Mouse (Mus musculus) forebrain, embryonic 13.5 days (tissue): Measurements from ENCODE around the gene B3galt4. TPM values are rescaled to one million over a fixed set of nuclear protein-coding genes. Genes with fewer than 3 reads are reported as not detected.
"Not testable (repeated sequence)": the region's sequence is repeated elsewhere in the genome, so short reads cannot be mapped to it uniquely, and the experiment has no call there.

Source experiments
- ATAC-seq: fragments of 200-750 bp; cut with Nextera tagmentation; 2 replicates; pipeline ENCODE4 v1.8.0; 2017
- H3K27ac ChIP-seq: fragments of 300-500 bp; sonication (generic); 2 replicates; pipeline ENCODE4 v1.5.1; 2015; ENCODE audit warnings: inconsistent platforms, mild to moderate bottlenecking, moderate library complexity
- H3K27me3 ChIP-seq: fragments of 300-500 bp; sonication (generic); 2 replicates; pipeline ENCODE4 v1.6.1; 2015; ENCODE audit warnings: mild to moderate bottlenecking, inconsistent platforms
- H3K36me3 ChIP-seq: fragments of 300-500 bp; sonication (generic); 2 replicates; pipeline ENCODE4 v1.6.1; 2015; ENCODE audit warnings: mild to moderate bottlenecking, inconsistent platforms; ENCODE audit not compliant: poor library complexity, severe bottlenecking
- H3K4me1 ChIP-seq: fragments of 300-500 bp; sonication (generic); 2 replicates; pipeline ENCODE4 v1.6.1; 2015; ENCODE audit warnings: inconsistent platforms
- H3K4me2 ChIP-seq: fragments of 300-500 bp; sonication (generic); 2 replicates; pipeline ENCODE4 v1.6.1; 2015; ENCODE audit warnings: inconsistent platforms, mild to moderate bottlenecking, moderate library complexity
- H3K4me3 ChIP-seq: fragments of 300-500 bp; sonication (generic); 2 replicates; pipeline ENCODE4 v1.5.1; 2015; ENCODE audit warnings: mild to moderate bottlenecking, inconsistent platforms
- H3K9ac ChIP-seq: fragments of 300-500 bp; sonication (generic); 2 replicates; pipeline ENCODE4 v1.6.1; 2015; ENCODE audit warnings: mild to moderate bottlenecking, inconsistent platforms
- H3K9me3 ChIP-seq: fragments of 300-500 bp; sonication (generic); replicated peaks from 2 replicates; pipeline ENCODE4 v1.6.1; 2016; ENCODE audit warnings: inconsistent platforms
- WGBS: fragments of 180-500 bp; shearing (Covaris S2); methylation state at CpG from one replicate; pipeline ENCODE4 v1.1.7; 2015; 5-methylcytosine and 5-hydroxymethylcytosine counted together
- polyA plus RNA-seq: library from polyadenylated mRNA; unstranded; fragments of >200 nt; fragmentation: Nextera tagmentation; extraction: Ambion mirVana; gene quantifications from 2 replicates; pipeline ENCODE4 v1.2.1, GENCODE M21; 2015

Gene B3galt4
- polyA plus RNA-seq, 1 experiment from 2014 or later: 7.3 TPM

GRCm38 (mm10) chr17:33981192-33981909, 30.1 kb upstream of the B3galt4 start:
- H3K4me2 ChIP-seq: peak overlapping the region; percentile 65
- H3K9me3 ChIP-seq, H3K36me3 ChIP-seq: not testable (repeated sequence)
- WGBS: under 1% methylated on average over 27 of the region's 27 CpGs
- H3K9ac ChIP-seq: peak overlapping the region; percentile 75
- peaks cover 45% of the 10 kb centered on the region for H3K27me3 ChIP-seq
- H3K4me3 ChIP-seq: peak overlapping the region; percentile 55
- H3K27ac ChIP-seq: peak overlapping the region; percentile 94
- ATAC-seq: peak; percentile 96
- peaks cover 24% of the 10 kb centered on the region for H3K4me1 ChIP-seq

- Histone ChIP-seq H3K36me3 (no peaks in the 10 kb centered on the region), H3K9me3 (no peaks in the 10 kb centered on the region), H3K27me3 (peaks cover 54% of the 10 kb centered on the region), H3K9ac (no peak overlapping the region), H3K4me1 (peaks cover 24% of the 10 kb centered on the region), H3K4me3 (peak overlapping the region; percentile 55), H3K4me2 (peak overlapping the region; percentile 65), H3K27ac (no peak overlapping the region)
- ATAC-seq: no peak
- 78% methylated on average over 19 of the region's 19 CpGs for WGBS
These were observed 29.1 kb upstream of the B3galt4 start for GRCm38 (mm10) chr17:33980181-33981035.

- H3K4me2 ChIP-seq: no peak overlapping the region
- H3K9me3 ChIP-seq: no peaks in the 10 kb centered on the region
- peaks cover 55% of the 10 kb centered on the region for H3K27me3 ChIP-seq
- no peaks in the 10 kb centered on the region for H3K36me3 ChIP-seq
- peaks cover 24% of the 10 kb centered on the region for H3K4me1 ChIP-seq
- no peak overlapping the region for H3K27ac ChIP-seq
- no peak for ATAC-seq
- H3K4me3 ChIP-seq: no peak overlapping the region
- WGBS: 76% methylated on average over 6 of the region's 6 CpGs
- no peak overlapping the region for H3K9ac ChIP-seq
These were observed 28.3 kb upstream of the B3galt4 start for GRCm38 (mm10) chr17:33979512-33980050.

- Histone ChIP-seq H3K27me3 (peaks cover 58% of the 10 kb centered on the region), H3K9ac (peak overlapping the region; percentile 45; the same call in 1 of the 2 replicates)
These were observed 27.3 kb upstream of the B3galt4 start for GRCm38 (mm10) chr17:33978631-33979031.

GRCm38 (mm10) chr17:33977861-33978557, 26.7 kb upstream of the B3galt4 start:
- Histone ChIP-seq H3K4me3 (peak overlapping the region; percentile 31), H3K27ac (no peak overlapping the region), H3K36me3 (no peaks in the 10 kb centered on the region), H3K9me3 (no peaks in the 10 kb centered on the region), H3K27me3 (peaks cover 61% of the 10 kb centered on the region), H3K4me2 (peak overlapping the region; percentile 58), H3K4me1 (peaks cover 24% of the 10 kb centered on the region), H3K9ac (peak overlapping the region; percentile 45)
- WGBS: 2% methylated on average over 57 of the region's 57 CpGs
- no peak for ATAC-seq

More at GRCm38 (mm10) chr17:33978631-33979031, 27.3 kb upstream of the B3galt4 start:
- no peaks in the 10 kb centered on the region for H3K9me3 ChIP-seq
- WGBS: 0% methylated on average over 17 of the region's 17 CpGs
- no peak for ATAC-seq
- H3K27ac ChIP-seq: no peak overlapping the region
- peak overlapping the region; percentile 31 for H3K4me3 ChIP-seq
- H3K4me2 ChIP-seq: peak overlapping the region; percentile 58
- H3K36me3 ChIP-seq: no peaks in the 10 kb centered on the region
- H3K4me1 ChIP-seq: peaks cover 24% of the 10 kb centered on the region

- WGBS: 68% methylated on average over 3 of the region's 3 CpGs
These were observed 22.3 kb upstream of the B3galt4 start for GRCm38 (mm10) chr17:33973572-33973971.

DNA sequence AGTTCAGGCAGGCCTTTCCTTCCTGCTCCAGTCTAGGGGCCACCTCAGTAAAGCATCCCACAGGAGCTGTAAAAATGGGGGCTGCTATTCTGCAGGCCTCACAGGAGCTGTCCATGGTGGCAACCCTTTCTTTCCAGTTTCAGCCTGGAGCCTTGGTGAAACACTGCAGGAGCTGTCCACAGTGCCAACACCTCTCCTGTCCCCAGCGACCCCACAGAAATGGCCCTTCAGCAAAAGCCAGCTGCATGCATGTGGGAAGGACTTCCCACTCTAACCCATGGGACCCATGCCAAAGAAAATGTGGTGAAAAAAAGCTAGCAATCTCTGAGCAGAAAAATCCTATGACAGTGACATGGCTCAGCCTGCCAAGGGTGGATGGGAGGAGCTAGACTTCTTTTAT, 21.4 kb upstream of the B3galt4 start:
- H3K27me3 ChIP-seq: peaks cover 40% of the 10 kb centered on the region
- no peak overlapping the region for H3K4me2 ChIP-seq
- H3K27ac ChIP-seq: no peak overlapping the region
- WGBS: 24% methylated on average over 1 of the region's 1 CpGs
- no peak for ATAC-seq
- peak overlapping the region; percentile 21; the same call in 1 of the 2 replicates for H3K9ac ChIP-seq
- H3K4me3 ChIP-seq: no peak overlapping the region
- H3K4me1 ChIP-seq: no peaks in the 10 kb centered on the region
- H3K9me3 ChIP-seq: no peaks in the 10 kb centered on the region; the same call in 1 of the 2 replicates
- H3K36me3 ChIP-seq: no peaks in the 10 kb centered on the region

More at GRCm38 (mm10) chr17:33973572-33973971, 22.3 kb upstream of the B3galt4 start:
- peaks cover 8% of the 10 kb centered on the region for H3K4me1 ChIP-seq
- H3K9me3 ChIP-seq: no peaks in the 10 kb centered on the region; the same call in 1 of the 2 replicates
- no peak overlapping the region for H3K4me3 ChIP-seq
- H3K27me3 ChIP-seq: peaks cover 48% of the 10 kb centered on the region
- H3K36me3 ChIP-seq: no peaks in the 10 kb centered on the region
- no peak overlapping the region for H3K4me2 ChIP-seq
- no peak overlapping the region for H3K27ac ChIP-seq
- ATAC-seq: no peak
- H3K9ac ChIP-seq: no peak overlapping the region

DNA sequence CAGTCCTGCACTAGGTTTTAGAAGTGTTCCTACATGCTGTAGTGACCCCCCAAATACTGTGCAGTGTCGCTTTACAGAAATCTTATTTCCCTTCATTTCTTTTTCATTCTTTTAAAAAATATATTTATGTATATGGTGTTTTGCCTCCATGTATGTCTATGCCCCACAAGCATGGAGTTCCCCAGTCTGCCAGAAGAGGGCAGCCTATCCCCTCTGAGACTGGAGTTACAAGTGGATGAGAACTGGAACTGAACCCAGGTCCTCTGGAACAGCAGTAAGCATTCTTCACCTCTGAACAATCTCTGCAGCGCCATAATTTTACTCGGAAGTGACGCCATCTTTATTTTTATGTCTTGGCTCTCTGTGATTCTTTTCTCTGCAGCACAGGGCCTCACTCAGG, 18.1 kb upstream of the B3galt4 start:
- no peaks in the 10 kb centered on the region; the same call in 1 of the 2 replicates for H3K9me3 ChIP-seq
- H3K9ac ChIP-seq: no peak overlapping the region
- peaks cover 15% of the 10 kb centered on the region for H3K27me3 ChIP-seq
- no peak for ATAC-seq
- H3K27ac ChIP-seq: no peak overlapping the region
- no peaks in the 10 kb centered on the region for H3K4me1 ChIP-seq
- H3K36me3 ChIP-seq: peaks cover 17% of the 10 kb centered on the region
- H3K4me3 ChIP-seq: no peak overlapping the region
- no peak overlapping the region for H3K4me2 ChIP-seq
- 79% methylated on average over 4 of the region's 4 CpGs for WGBS

- ATAC-seq: peak; percentile 48
- Histone ChIP-seq H3K9ac (no peak overlapping the region), H3K9me3 (no peaks in the 10 kb centered on the region; the same call in 1 of the 2 replicates), H3K4me3 (no peak overlapping the region), H3K27ac (no peak overlapping the region), H3K4me1 (no peaks in the 10 kb centered on the region), H3K27me3 (peaks cover 13% of the 10 kb centered on the region; the same call in 1 of the 2 replicates), H3K4me2 (no peak overlapping the region), H3K36me3 (peaks cover 19% of the 10 kb centered on the region)
- 32% methylated on average over 5 of the region's 5 CpGs for WGBS
These were observed 17.6 kb upstream of the B3galt4 start for GRCm38 (mm10) chr17:33968927-33969326.

DNA sequence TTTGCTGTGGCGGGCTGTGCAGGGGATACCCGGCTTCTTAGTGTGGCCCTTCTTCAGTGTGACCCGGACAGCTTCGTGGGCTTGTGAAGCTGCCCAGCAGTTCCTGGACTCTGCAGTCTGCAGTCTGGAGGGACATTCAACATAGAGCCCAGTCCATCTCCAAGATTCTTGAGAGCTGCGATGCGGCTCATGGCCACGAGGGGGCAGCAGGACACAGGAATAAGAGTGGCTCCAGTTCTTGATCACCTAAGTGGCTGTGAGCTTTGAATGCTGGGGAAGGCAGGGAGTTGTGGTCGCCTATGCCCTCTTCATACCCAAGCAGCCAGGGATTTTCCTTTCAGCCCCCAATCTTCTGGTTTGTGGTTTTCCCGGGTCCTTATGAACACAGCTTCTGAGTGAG, 17.2 kb upstream of the B3galt4 start:
- no peak overlapping the region for H3K27ac ChIP-seq
- WGBS: 6% methylated on average over 9 of the region's 9 CpGs
- ATAC-seq: peak; percentile 80

DNA sequence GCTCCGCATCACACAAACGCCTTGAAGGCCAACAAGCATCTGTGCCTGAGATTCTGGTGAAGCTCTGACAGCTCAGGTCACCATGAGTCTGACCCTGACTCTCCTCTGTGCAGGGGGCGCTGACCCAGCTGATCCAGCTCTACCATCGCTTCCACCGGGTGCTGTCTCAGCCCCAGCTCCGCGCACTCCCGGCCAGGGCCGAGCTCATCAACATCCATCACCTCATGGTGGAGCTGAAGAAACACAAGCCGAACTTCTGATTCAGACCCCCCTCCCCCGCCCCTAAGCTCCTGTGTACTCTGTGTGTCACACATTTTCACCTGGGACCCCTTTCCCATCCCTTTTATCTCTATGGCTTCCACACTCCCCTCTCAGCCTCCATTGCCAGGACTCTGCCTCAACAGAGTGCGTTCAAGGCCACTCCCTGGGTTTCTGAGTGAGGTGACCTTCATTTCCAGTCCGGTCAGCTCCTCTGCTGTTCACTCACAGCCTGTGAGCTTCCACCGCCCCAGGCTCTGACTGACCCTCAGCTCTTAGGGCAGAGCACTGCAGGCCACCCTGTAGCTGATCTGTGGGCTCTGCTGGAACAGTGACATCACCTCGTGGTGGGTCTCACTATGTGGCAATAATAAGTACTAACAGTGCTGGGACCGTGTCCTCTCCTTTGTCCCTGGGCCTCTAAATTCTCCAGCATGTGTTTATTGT, 14.7 kb upstream of the B3galt4 start:
- Histone ChIP-seq H3K9ac (no peak overlapping the region), H3K27me3 (no peaks in the 10 kb centered on the region), H3K9me3 (no peaks in the 10 kb centered on the region; the same call in 1 of the 2 replicates), H3K27ac (no peak overlapping the region), H3K4me2 (no peak overlapping the region), H3K36me3 (peaks cover 48% of the 10 kb centered on the region), H3K4me1 (no peaks in the 10 kb centered on the region), H3K4me3 (no peak overlapping the region)
- no peak for ATAC-seq
- 92% methylated on average over 16 of the region's 16 CpGs for WGBS

More for the DNA sequence above, 17.2 kb upstream of the B3galt4 start:
- peaks cover 13% of the 10 kb centered on the region; the same call in 1 of the 2 replicates for H3K27me3 ChIP-seq
- no peaks in the 10 kb centered on the region; the same call in 1 of the 2 replicates for H3K9me3 ChIP-seq
- H3K9ac ChIP-seq: no peak overlapping the region
- no peak overlapping the region for H3K4me2 ChIP-seq
- H3K36me3 ChIP-seq: peaks cover 23% of the 10 kb centered on the region
- H3K4me1 ChIP-seq: no peaks in the 10 kb centered on the region
- no peak overlapping the region for H3K4me3 ChIP-seq
